Mouse (Mus musculus) MEL (cell line): Measurements from ENCODE around the gene Elovl5. TPM values are rescaled to one million over a fixed set of nuclear protein-coding genes. Genes with fewer than 3 reads are reported as not detected.

Experiments
- DNase-seq: peaks from one replicate; pipeline ENCODE4 v3.0.0; 2011; ENCODE audit warnings: low read depth, low spot score
- H3K27ac ChIP-seq: 2 replicates; pipeline ENCODE4 v1.5.1; 2012; ENCODE audit warnings: low read depth, mild to moderate bottlenecking, control low read depth, low read length, moderate library complexity; ENCODE audit not compliant: control insufficient read depth
- H3K27me3 ChIP-seq, 2 experiments: fragments of 150-350 bp in 1 of 2; sonication (generic) in 1 of 2; 2 replicates each; pipeline ENCODE4 v1.6.1; 2012; ENCODE audit warnings: low read length in 2 of 2, mild to moderate bottlenecking in 2 of 2, improper control_type of control experiment in 1 of 2, moderate library complexity in 1 of 2; ENCODE audit not compliant: insufficient read depth in 2 of 2, control insufficient read depth in 1 of 2
- H3K36me3 ChIP-seq, 2 experiments: 2 replicates each; pipeline ENCODE4 v1.6.1; 2012 to 2014; ENCODE audit warnings: low read length in 2 of 2, improper control_type of control experiment in 1 of 2, inconsistent platforms in 1 of 2, mild to moderate bottlenecking in 1 of 2; ENCODE audit not compliant: insufficient read depth in 2 of 2, control insufficient read depth in 1 of 2
- H3K4me1 ChIP-seq, 2 experiments: fragments of 150-350 bp in 1 of 2; sonication (generic) in 1 of 2; 2 replicates each; pipeline ENCODE4 v1.6.1; 2012; ENCODE audit warnings: low read length in 2 of 2, improper control_type of control experiment in 1 of 2, mild to moderate bottlenecking in 1 of 2; ENCODE audit not compliant: insufficient read depth in 2 of 2, control insufficient read depth in 1 of 2
- H3K4me3 ChIP-seq, 2 experiments: fragments of 150-350 bp in 1 of 2; sonication (generic) in 1 of 2; 2 replicates each; pipeline ENCODE4 v1.5.1; 2012; ENCODE audit warnings: low read depth in 2 of 2, low read length in 2 of 2, mild to moderate bottlenecking in 2 of 2, moderate library complexity in 2 of 2, control low read depth in 1 of 2, improper control_type of control experiment in 1 of 2; ENCODE audit not compliant: control insufficient read depth in 1 of 2, insufficient read depth in 1 of 2
- H3K79me2 ChIP-seq: 2 replicates; pipeline ENCODE4 v1.6.1; 2012; ENCODE audit warnings: mild to moderate bottlenecking, low read length, moderate library complexity; ENCODE audit not compliant: control insufficient read depth, poor library complexity, insufficient read depth
- H3K9ac ChIP-seq: 2 replicates; pipeline ENCODE4 v1.6.1; 2012; ENCODE audit warnings: low read depth, mild to moderate bottlenecking, control low read depth, low read length, moderate library complexity; ENCODE audit not compliant: control insufficient read depth, poor library complexity, severe bottlenecking
- H3K9me3 ChIP-seq: fragments of 150-350 bp; sonication (generic); replicated peaks from 2 replicates; pipeline ENCODE4 v1.6.1; 2012; ENCODE audit warnings: mild to moderate bottlenecking, low read length, improper control_type of control experiment, moderate library complexity; ENCODE audit not compliant: insufficient read depth
- CHD1 ChIP-seq: IDR thresholded peaks from 2 replicates; pipeline ENCODE4 v1.6.1; 2012; ENCODE audit warnings: low read depth, mild to moderate bottlenecking, inconsistent platforms, low read length, improper control_type of control experiment
- CTCF ChIP-seq, 3 experiments: IDR thresholded peaks in 2 of 3; conservative IDR thresholded peaks in 1 of 3; 2 replicates each; pipeline ENCODE4 v1.5.1; 2011 to 2012; ENCODE audit warnings: low read length in 3 of 3, low read depth in 2 of 3, mild to moderate bottlenecking in 2 of 3, improper control_type of control experiment in 1 of 3, inconsistent platforms in 1 of 3, mixed read lengths in 1 of 3, moderate library complexity in 1 of 3; ENCODE audit not compliant: control insufficient read depth in 1 of 3, insufficient read depth in 1 of 3, poor library complexity in 1 of 3, severe bottlenecking in 1 of 3
- E2F4 ChIP-seq: IDR thresholded peaks from 2 replicates; pipeline ENCODE4 v1.6.1; 2011; ENCODE audit warnings: low read depth, low read length, improper control_type of control experiment, borderline replicate concordance
- ELF1 ChIP-seq: IDR thresholded peaks from 2 replicates; pipeline ENCODE4 v1.6.1; 2014; ENCODE audit warnings: low read depth, mild to moderate bottlenecking, inconsistent platforms, low read length, improper control_type of control experiment, moderate library complexity
- ETS1 ChIP-seq: IDR thresholded peaks from 2 replicates; pipeline ENCODE4 v1.6.1; 2012; ENCODE audit warnings: low read depth, mild to moderate bottlenecking, inconsistent platforms, low read length, improper control_type of control experiment, moderate library complexity
- GABPA ChIP-seq: IDR thresholded peaks from 2 replicates; pipeline ENCODE4 v1.6.1; 2012; ENCODE audit warnings: low read depth, mild to moderate bottlenecking, inconsistent platforms, low read length, improper control_type of control experiment, moderate library complexity
- GATA1 ChIP-seq: IDR thresholded peaks from 2 replicates; pipeline ENCODE4 v1.6.1; 2011; ENCODE audit warnings: low read depth, low read length, improper control_type of control experiment
- HCFC1 ChIP-seq: IDR thresholded peaks from 2 replicates; pipeline ENCODE4 v1.6.1; 2012; ENCODE audit warnings: low read depth, mild to moderate bottlenecking, inconsistent platforms, low read length, improper control_type of control experiment, moderate library complexity
- JUND ChIP-seq: IDR thresholded peaks from 2 replicates; pipeline ENCODE4 v1.6.1; 2011; ENCODE audit warnings: low read depth, mild to moderate bottlenecking, improper control_type of control experiment, low read length
- KAT2A ChIP-seq: conservative IDR thresholded peaks from 2 replicates; pipeline ENCODE4 v1.6.1; 2012; ENCODE audit warnings: low read depth, low read length, improper control_type of control experiment, inconsistent platforms
- MAFK ChIP-seq: IDR thresholded peaks from 2 replicates; pipeline ENCODE4 v1.6.1; 2011; ENCODE audit warnings: low read depth, mild to moderate bottlenecking, low read length, improper control_type of control experiment, borderline replicate concordance
- MAZ ChIP-seq: IDR thresholded peaks from 2 replicates; pipeline ENCODE4 v1.6.1; 2012; ENCODE audit warnings: low read depth, mild to moderate bottlenecking, inconsistent platforms, low read length, improper control_type of control experiment
- MXI1 ChIP-seq: IDR thresholded peaks from 2 replicates; pipeline ENCODE4 v1.6.1; 2011; ENCODE audit warnings: mild to moderate bottlenecking, low read depth, low read length, improper control_type of control experiment
- NELFE ChIP-seq: IDR thresholded peaks from 2 replicates; pipeline ENCODE4 v1.6.1; 2011; ENCODE audit warnings: low read depth, low read length, improper control_type of control experiment
- NRF1 ChIP-seq: IDR thresholded peaks from 2 replicates; pipeline ENCODE4 v1.6.1; 2014; ENCODE audit warnings: low read depth, mild to moderate bottlenecking, inconsistent platforms, low read length, improper control_type of control experiment, moderate library complexity; ENCODE audit not compliant: poor library complexity, insufficient read depth, severe bottlenecking
- POLR2A ChIP-seq, 2 experiments: IDR thresholded peaks; 2 replicates each; pipeline ENCODE4 v1.6.1; 2011 to 2012; ENCODE audit warnings: low read length in 2 of 2, mild to moderate bottlenecking in 2 of 2, control low read depth in 1 of 2, improper control_type of control experiment in 1 of 2, low read depth in 1 of 2, moderate library complexity in 1 of 2; ENCODE audit not compliant: control insufficient read depth in 1 of 2, insufficient read depth in 1 of 2, poor library complexity in 1 of 2
- POLR2AphosphoS5 ChIP-seq: IDR thresholded peaks from 2 replicates; pipeline ENCODE4 v1.6.1; 2012; ENCODE audit warnings: low read depth, borderline replicate concordance, mild to moderate bottlenecking, inconsistent platforms, low read length, moderate library complexity, mixed read lengths
- RAD21 ChIP-seq: IDR thresholded peaks from 2 replicates; pipeline ENCODE4 v1.6.1; 2011; ENCODE audit warnings: mild to moderate bottlenecking, low read depth, low read length, improper control_type of control experiment
- RCOR1 ChIP-seq: IDR thresholded peaks from 2 replicates; pipeline ENCODE4 v1.6.1; 2012; ENCODE audit warnings: low read depth, mild to moderate bottlenecking, inconsistent platforms, low read length, improper control_type of control experiment
- USF2 ChIP-seq, 2 experiments: IDR thresholded peaks; 2 replicates each; pipeline ENCODE4 v1.6.1; 2011 to 2012; ENCODE audit warnings: improper control_type of control experiment in 2 of 2, low read length in 2 of 2, borderline replicate concordance in 1 of 2, inconsistent platforms in 1 of 2, low read depth in 1 of 2, mild to moderate bottlenecking in 1 of 2; ENCODE audit not compliant: insufficient read depth in 1 of 2
- ZKSCAN1 ChIP-seq: IDR thresholded peaks from 2 replicates; pipeline ENCODE4 v1.6.1; 2012; ENCODE audit warnings: low read depth, mild to moderate bottlenecking, inconsistent platforms, low read length, improper control_type of control experiment, moderate library complexity
- ZNF384 ChIP-seq: IDR thresholded peaks from 2 replicates; pipeline ENCODE4 v1.6.1; 2012; ENCODE audit warnings: low read depth, mild to moderate bottlenecking, inconsistent platforms, low read length, improper control_type of control experiment
- polyA plus RNA-seq, 2 experiments: library from polyadenylated mRNA; stranded (reverse) in 1 of 2; unstranded in 1 of 2; fragments of >175 nt in 1 of 2; fragments of >200 nt in 1 of 2; gene quantifications; 2 replicates each; pipeline versions ENCODE4 v1.2.1 to v1.2.4; 2012; ENCODE audit warnings: low replicate concordance in 2 of 2, low read depth in 1 of 2; ENCODE audit not compliant: insufficient read length in 2 of 2, insufficient read depth in 1 of 2, missing spikeins in 1 of 2
- total RNA-seq: library from RNA; depleted of rRNA; stranded (reverse); fragments of 300-350 nt; gene quantifications from 2 replicates; pipeline ENCODE4 v1.2.3, GENCODE M21; 2012

Gene Elovl5
- total and polyA plus RNA-seq, 3 experiments, result 52.3 to 73.0 (median 58.3) TPM

DNA sequence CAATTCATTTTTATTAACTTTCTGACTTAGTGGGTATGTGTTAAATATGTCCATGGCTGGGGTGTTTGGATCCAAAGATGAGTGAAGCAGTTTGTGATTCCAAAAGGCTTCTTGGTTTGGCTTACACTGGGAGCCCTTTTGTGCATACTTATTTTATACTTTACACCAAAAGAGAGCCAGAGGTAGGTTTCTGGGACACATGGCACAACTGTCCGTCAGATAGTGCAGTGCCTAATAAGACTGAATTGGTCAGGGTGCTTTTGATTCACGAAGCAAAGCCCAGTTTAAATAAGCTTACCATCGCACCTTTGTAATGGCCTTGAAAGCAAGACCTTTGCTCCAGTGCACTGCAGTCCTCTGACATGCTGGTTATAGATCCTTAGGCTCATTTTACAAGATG, 3.3 kb downstream of the Elovl5 start:
- no peak overlapping the region for H3K4me3 ChIP-seq
- H3K27ac ChIP-seq, result no peak overlapping the region
- peaks cover 0 to 10% of the 10 kb centered on the region in 2 experiments; a peak in 3 of 4 replicates for H3K4me1 ChIP-seq
- H3K9ac ChIP-seq, result no peak overlapping the region
- peaks cover 4 to 15% of the 10 kb centered on the region in 2 experiments for H3K36me3 ChIP-seq
- H3K27me3 ChIP-seq, result no peaks in the 10 kb centered on the region
- TF ChIP-seq HCFC1, result no peak
- TF ChIP-seq KAT2A, result no peak
- TF ChIP-seq ELF1, result no peak
- TF ChIP-seq RCOR1, result no peak
- TF ChIP-seq E2F4, result no peak
- no peak for TF ChIP-seq MXI1
- TF ChIP-seq ETS1, result no peak
- TF ChIP-seq NRF1, result no peak
- TF ChIP-seq USF2 (IDR thresholded peaks at IDR 0.05; ENCODE audit: borderline replicate concordance in 1 of 2, insufficient read depth in 1 of 2, low read depth in 1 of 2, low read length in 2 of 2), result no peak
- no peak for TF ChIP-seq GABPA
- no peak for TF ChIP-seq CHD1
- no peak for TF ChIP-seq POLR2A (IDR thresholded peaks at IDR 0.05; ENCODE audit: control insufficient read depth in 1 of 2, insufficient read depth in 1 of 2, low read depth in 1 of 2, low read length in 2 of 2, poor library complexity in 1 of 2)
- no peak for TF ChIP-seq MAFK
- TF ChIP-seq NELFE, result no peak
- no peak for TF ChIP-seq CTCF (IDR thresholded peaks at IDR 0.05 in 2 of 3, conservative IDR thresholded peaks at IDR 0.05 in 1 of 3; ENCODE audit: control insufficient read depth in 1 of 3, insufficient read depth in 1 of 3, low read depth in 2 of 3, low read length in 3 of 3, poor library complexity in 1 of 3, severe bottlenecking in 1 of 3)
- no peak for TF ChIP-seq POLR2AphosphoS5
- no peak for TF ChIP-seq ZNF384
- H3K9me3 ChIP-seq, result no peaks in the 10 kb centered on the region
- H3K79me2 ChIP-seq, result peaks cover 74% of the 10 kb centered on the region
- no peak for DNase-seq

- H3K4me1 ChIP-seq, result peaks cover 0 to 5% of the 10 kb centered on the region in 2 experiments; a peak in 1 of 4 replicates
- H3K9ac ChIP-seq, result no peak overlapping the region
- DNase-seq, result no peak
- no peaks in the 10 kb centered on the region for H3K9me3 ChIP-seq
- H3K27me3 ChIP-seq, result no peaks in the 10 kb centered on the region
- TF ChIP-seq HCFC1, result no peak
- no peak for TF ChIP-seq GATA1
- no peak for TF ChIP-seq USF2 (IDR thresholded peaks at IDR 0.05; ENCODE audit: borderline replicate concordance in 1 of 2, insufficient read depth in 1 of 2, low read depth in 1 of 2, low read length in 2 of 2)
- TF ChIP-seq ZKSCAN1, result no peak
- TF ChIP-seq MAZ, result no peak
- TF ChIP-seq RAD21, result no peak
- TF ChIP-seq JUND, result no peak
- H3K27ac ChIP-seq, result no peak overlapping the region
- H3K79me2 ChIP-seq, result peaks cover 84% of the 10 kb centered on the region
- peaks cover 8 to 11% of the 10 kb centered on the region in 2 experiments for H3K36me3 ChIP-seq
- H3K4me3 ChIP-seq, result no peak overlapping the region
These were observed 4.4 kb downstream of the Elovl5 start for GRCm38 (mm10) chr9:77921366-77922260.
